Mouse (Mus musculus) adrenal gland, postnatal 4 days (tissue): ENCODE measurements at regions not wholly inside any gene's neighbourhood (a gene's known extent, or its start where the extent isn't known, plus 50 kb on each side); places are given as distances from the start of the nearest gene placed in this dataset.
"Not testable (repeated sequence)": the region's sequence is repeated elsewhere in the genome, so short reads cannot be mapped to it uniquely, and the experiment has no call there.

Source experiments
- DNase-seq, 2 experiments: peaks; one replicate each; pipeline ENCODE4 v3.0.0; 2021 to 2022; ENCODE audit warnings: low spot score in 2 of 2, mixed read lengths in 2 of 2

DNA sequence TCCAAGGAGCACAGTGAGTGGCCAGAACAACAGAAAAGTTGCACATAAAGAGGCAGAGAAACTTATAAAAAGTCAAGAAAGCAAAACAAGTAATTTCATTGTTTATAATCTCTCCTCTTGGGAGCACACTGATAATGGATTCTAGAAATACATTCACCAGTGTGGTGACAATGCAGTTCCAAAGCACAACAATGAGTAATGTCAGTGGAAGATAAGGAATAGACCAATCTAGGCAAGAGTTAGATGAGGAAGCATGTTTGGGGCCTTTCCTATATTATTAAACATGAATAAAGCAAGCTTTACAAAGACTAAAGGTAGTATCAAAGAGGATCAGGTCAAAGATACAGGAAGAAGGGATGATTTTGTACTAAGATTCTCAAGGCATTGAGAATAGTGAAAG, 408.9 kb upstream of the N6amt1 start:
- no peak for DNase-seq

- no peak for DNase-seq
Observed at GRCm38 (mm10) chr16:86934989-86935388, 419.0 kb upstream of the N6amt1 start.

GRCm38 (mm10) chr16:86932765-86933164, 421.2 kb upstream of the N6amt1 start:
- DNase-seq, result no peak

GRCm38 (mm10) chr16:86897967-86898710, 455.8 kb upstream of the N6amt1 start:
- no peak for DNase-seq

DNA sequence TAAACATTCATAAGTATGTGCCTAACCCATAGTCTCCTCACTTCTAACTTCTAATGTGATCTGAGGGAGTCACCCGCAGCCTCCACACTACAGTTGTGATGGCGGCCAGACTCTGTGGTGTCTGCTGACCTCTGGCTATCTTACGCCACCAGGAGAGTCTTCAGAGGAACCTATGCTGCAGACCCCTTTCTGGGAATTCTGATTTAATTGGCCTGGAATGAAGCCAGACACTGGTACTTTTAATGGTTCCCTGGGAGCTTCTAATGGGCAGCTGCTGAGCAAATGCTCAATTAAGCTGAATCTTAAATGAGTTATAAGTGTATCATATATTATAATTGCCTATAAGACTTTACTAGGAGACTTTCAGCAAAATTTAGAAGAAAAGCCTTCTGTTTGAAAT, 459.0 kb upstream of the N6amt1 start:
- DNase-seq, result no peak

DNA sequence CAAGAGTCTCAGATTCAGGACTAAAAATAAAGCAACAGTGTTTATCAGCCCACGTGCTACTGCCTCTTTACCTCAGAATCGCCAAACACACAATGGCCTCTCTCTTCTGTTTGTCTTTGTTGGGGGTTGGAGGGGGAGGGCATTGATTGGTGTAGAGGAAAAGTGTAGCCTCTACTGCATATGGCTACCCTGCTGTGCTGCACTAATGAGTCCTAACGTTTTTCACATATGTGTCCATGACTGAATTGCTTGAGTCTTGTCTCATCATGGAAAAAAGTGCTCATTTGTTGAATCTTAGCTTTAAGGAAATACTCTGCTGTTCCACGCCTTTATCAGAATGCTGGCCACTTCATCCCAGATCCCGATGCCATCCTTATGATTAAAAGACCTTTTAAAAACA, 459.7 kb upstream of the N6amt1 start:
- DNase-seq, result no peak

DNA sequence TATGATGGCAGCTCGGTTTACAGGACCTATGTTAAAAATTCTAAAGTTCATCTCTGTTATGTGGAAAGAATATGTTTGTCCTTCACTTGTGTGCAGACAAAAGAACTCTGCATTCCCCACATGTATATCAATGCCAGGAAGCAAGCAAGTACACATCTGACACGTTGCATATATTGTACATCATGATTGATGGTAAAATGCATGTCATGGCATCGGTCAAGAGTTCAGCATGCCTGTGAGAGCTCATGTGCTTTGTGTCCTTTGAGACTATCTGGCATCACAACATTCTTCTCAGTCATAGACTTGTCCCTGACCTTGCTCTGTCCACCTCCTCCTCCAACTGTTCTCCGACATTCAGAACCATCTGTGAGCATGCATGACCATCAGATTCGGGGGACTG, 465.6 kb upstream of the N6amt1 start:
- no peak for DNase-seq

GRCm38 (mm10) chr16:86887605-86888004, 466.4 kb upstream of the N6amt1 start:
- DNase-seq, result no peak

- no peak for DNase-seq
Observed at GRCm38 (mm10) chr16:86883862-86884261, 470.1 kb upstream of the N6amt1 start.

DNA sequence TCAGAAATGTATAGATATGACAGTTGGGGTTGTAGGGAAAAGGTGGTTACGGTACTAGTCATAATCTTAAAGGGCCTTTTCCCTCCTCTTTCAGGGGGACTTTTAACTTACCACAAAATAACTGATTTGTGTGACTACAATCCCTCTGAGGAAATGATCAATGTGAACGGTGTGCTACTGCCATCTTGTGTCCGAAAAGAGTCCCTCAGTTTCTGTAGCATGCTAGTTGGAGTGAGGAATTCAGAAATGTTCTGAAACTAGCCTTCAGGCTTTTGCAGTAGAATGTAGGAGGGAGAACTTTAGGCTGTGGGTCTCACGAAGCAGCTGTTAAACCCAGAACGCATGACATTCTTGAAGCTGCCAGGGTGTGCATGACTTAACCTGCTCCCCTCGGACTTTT, 471.5 kb upstream of the N6amt1 start:
- DNase-seq, result peak in 1 of 2 experiments; percentile 9

DNA sequence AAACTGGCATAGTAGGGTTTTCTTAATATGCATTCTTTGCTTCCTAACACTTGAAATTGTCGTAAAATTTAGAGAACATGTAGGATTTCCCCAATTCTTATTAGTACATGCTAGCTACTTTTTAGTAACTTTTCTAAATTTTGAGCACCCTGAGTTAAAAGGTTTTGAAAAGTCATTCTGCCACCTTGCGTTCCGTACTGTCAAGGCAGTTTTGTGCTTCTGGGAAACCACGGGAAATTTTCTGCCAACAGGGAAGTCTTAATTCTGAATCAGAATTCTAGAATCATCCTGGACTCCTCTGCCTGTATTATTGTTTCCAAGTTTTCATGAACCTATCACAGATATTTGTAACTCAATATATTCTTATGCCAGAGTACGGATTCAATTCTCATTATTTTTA, 472.4 kb upstream of the N6amt1 start:
- DNase-seq, result no peak

DNA sequence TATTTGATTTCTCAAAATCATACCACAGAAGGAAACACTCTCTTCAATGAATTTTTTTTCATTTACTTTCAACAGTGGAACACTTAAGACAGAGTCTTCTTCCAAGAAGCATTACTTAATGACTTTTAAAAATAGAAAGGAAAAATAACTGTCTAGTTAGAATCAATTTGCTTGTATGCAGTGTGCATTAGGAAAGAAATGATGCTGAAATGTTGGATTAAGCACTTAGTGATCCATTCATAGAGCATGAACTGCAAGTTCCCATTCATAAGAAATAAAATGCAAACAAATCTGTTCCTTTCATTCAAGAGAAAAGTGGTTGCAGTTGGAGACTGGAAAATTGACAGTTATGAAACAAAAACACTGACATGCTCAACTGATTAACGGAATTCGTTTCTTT, 493.2 kb upstream of the N6amt1 start:
- no peak for DNase-seq

DNA sequence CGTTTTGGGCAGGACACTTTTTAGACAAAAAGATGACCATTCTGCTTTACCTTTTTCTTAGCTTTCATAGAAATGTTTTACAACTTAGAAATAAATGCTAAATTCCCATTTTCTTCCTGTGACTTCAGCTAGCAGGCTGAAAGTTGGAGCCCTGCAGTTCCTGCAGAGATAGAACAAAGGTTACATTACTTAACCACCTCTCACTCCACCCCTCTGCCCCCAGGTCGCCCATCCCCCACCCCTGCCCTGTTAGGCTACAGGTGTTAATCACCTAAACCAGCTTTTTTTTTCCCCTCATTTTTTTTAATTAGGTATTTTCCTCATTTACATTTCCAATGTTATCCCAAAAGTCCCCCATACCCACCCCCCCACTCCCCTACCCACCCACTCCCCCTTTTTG, 498.1 kb upstream of the N6amt1 start:
- DNase-seq, result no peak

DNA sequence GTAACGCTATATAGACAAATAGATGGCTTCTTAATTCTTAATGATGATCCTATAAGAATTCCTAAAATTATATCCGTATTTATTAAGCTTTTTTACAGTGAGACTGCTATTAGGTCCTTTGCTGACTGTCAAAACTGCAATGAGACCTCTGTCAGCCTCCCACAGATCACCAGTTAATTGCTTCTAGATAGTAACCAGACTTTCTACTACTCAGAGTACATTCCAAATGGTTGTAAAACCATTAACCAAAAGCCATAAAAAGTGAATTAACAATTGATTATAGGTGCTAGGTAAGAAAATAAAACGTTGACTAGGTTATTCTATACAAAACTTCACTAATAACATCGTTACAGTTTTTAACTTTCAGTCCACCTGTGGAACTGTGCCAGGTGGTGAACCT, 498.7 kb upstream of the N6amt1 start:
- DNase-seq, result no peak

GRCm38 (mm10) chr16:86853398-86853797, 500.6 kb upstream of the N6amt1 start:
- DNase-seq, result no peak

- DNase-seq, result no peak
Observed at GRCm38 (mm10) chr16:86838457-86839337, 515.3 kb upstream of the N6amt1 start.

DNA sequence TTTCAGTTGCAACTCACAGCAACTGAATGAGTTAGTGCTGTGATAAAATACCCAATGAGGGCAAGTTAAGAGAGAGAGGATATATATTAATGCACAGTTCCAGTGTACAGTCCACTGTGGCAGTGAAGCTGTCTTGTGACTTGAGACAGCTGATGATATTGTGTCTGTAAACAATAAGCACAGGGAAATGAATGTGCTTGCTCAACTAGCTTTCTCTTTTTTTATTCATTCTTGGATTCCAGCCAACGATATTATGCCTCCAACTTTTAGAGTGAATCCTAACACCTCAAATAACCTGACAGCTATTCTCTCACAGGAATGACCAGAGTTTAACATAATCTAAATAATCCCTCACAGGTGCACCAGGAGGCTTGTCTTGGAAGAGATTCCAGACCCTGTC, 526.3 kb upstream of the N6amt1 start:
- no peak for DNase-seq

GRCm38 (mm10) chr16:86826641-86827040, 527.3 kb upstream of the N6amt1 start:
- DNase-seq, result no peak

GRCm38 (mm10) chr16:86823496-86823895, 530.5 kb upstream of the N6amt1 start:
- no peak for DNase-seq

DNA sequence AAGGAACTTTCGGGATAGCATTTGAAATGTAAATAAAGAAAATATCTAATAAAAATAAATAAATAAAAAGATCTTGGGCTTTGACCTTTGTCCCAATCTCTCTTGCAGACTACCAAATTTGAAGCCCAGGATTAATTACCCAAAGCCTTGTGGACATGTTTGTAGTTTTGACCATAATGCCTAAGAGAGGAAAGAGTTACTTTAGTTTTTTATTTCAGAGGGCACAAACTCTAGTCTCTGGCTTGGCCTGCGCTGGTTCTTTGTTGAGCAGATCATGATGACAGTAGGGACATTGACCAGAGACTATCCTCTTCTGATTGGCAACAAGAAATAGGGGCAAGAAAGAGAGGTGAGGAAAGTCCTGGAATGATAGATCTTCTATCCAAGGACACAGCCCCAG, 532.4 kb upstream of the N6amt1 start:
- no peak for DNase-seq

GRCm38 (mm10) chr16:86818639-86819038, 535.3 kb upstream of the N6amt1 start:
- DNase-seq, result not testable (repeated sequence)

DNA sequence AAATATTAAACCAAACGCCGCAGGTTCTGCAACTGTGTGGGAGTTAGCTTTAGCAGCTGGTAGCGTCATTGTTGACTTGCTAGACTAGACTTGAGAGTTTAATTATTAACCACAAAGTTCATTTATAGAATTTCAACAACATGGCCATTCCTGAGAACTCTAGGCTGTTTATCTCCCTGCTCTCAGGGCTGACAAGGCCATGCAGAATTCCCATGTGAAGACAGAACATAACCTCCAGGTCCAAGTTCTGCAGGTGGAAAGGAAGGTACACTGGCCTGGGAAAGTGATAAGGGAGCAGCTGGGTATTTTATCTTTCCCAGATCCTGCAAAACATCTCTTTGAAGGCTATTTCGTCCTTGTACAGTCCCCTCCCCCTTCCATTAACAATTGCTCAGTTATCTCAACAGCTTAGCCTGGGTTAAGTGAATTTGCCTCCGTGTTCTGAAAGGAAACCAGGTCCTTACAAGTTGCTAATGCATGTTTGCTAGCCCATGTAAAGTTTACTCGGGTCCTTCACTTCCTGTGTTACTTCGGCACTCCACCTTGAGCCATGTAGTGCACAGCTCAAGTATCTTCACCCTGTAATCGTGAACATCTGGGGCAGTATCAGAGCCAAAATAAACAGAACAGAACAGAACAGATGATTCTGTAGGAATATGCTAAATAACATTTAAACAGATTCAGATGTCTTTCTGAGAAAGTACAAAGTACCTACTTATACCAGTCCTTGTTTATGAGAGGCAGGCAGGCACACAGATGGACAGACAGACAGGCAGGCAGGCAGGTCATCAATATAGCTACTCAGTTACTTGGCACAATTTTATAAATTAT, 537.0 kb upstream of the N6amt1 start:
- no peak for DNase-seq
